Mouse (Mus musculus): ENCODE results near the gene Pip4p1.
"Not testable (repeated sequence)": the region's sequence is repeated elsewhere in the genome, so short reads cannot be mapped to it uniquely, and the experiment has no call there.

The Pip4p1 gene

DNA sequence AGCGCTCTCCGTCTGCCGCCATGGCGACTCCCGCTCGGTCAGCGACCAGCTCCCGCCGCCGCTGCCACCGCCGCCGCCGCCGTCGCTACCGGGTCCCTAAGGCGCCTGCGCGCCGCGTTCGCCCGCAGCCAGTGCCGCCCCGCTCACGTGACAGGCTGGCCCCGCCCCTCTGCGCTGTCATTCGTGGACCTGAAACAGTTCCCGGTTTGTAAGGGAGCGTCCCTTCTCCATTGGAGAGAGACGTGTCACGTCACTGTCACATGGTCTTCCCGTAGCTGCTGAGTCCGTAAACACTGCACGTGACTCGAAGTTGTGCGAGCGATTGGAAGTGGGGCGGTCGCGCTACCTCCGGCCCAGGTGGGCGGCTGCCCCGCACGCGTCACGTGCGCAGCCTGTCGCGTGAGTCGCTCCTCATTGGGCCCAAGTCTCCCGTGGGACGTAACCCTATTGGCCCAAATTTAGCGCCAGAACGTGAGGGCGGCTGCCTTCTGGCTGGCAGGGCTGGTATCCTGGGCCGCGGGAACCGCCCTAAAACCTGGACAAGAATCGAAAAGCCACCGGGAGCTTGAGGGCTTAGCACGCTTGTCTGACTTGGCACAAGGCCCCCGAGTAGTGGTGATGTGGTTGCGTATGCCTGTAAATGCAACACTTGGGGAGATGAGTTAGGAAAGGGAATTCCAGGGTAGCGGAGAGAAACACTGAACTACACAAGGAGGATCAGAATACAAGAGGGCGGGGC is at the start of gene Pip4p1, which contains the start of gene Pnp:
Gene Pip4p1, minus strand, starts transcription at position 103 of the 739 bp plus-strand sequence.
Gene Pnp, plus strand, starts transcription at position 329 of the 739 bp plus-strand sequence.
- peak; percentile 99 for DNase-seq (ENCODE audit: low spot score)

DNA sequence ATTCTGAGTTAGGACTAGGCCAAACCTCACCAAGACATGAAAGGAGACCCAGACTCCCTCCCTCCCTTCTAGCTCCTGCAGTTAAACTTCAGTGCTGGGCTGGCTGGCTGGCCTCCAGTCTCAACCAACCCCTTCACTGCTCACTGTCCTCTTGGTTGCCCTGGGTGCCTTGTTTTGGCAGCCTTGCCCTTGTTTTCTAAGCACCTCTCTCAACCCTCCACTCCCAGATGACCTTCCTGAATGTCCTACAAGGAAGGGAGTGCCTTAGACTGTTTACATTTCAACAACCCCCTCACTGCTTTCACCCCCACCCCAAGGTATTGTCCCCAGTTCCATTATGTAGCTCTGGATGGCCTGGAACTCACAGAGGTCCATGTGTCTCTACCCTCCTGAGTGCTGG is 49.0 kb upstream of the Pip4p1 start:
- DNase-seq (ENCODE audit: low spot score) = no peak

DNA sequence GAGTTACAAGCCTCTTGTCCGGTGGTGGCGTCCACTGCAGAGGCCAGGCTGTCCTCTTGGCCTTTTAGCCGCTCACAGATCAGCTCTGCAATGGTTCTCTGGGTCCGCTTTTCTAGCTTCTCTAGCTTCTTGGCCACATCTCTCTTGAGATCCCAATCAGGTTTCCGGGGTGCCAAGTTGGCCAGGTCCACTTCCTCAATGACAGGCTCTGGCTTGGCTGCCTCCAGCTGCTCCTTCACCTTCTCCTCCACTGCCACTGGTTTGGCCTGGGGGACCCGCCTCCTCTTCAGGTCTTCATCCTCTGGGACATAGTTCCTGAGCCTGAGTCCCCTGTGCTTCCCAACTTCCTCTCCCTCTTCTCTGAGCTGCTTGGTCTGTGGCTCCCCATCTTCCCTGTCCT is 47.8 kb upstream of the Pip4p1 start:
- not testable (repeated sequence) for DNase-seq (ENCODE audit: low spot score)

DNA sequence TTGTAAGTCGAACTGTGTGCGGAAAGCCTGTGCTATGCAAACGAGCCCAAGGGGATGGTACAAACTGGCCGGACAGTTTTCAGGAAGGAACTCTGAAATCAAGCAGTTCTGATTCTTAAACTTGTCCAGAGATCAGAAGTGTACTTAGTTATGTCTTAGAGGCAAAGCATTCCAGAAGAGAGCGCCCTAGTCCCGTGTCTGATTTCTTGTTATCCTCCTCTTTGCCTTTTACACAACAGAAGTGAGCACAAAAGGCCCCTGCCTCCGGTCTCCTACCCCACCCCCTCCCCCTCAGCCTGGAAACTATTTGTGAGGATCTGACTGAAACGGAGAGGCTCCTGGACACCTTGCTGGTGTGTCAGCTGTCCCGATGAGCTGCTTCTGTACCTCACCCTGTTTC is 46.0 kb upstream of the Pip4p1 start:
- DNase-seq (ENCODE audit: low spot score) = no peak

DNA sequence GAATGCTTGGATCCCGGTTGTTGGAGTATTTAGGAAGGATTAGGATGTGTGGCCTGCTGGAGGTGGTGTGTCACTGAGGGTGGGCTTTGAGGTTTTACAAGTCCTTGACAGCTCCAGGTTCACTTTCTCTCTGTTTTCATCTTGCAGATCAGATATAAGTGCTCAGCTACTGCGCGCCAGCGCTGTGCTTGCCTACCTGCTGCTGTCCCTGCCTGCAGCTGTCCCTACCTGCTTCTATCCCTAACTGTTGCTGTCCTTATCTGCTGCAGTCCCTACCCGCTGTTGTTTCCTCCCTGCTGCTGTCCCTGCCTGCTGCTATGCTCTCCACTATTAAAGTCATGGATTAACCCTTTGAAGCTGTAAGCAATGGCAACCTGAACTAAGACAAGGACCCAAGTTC is 44.3 kb upstream of the Pip4p1 start:
- no peak for DNase-seq (ENCODE audit: low spot score)

DNA sequence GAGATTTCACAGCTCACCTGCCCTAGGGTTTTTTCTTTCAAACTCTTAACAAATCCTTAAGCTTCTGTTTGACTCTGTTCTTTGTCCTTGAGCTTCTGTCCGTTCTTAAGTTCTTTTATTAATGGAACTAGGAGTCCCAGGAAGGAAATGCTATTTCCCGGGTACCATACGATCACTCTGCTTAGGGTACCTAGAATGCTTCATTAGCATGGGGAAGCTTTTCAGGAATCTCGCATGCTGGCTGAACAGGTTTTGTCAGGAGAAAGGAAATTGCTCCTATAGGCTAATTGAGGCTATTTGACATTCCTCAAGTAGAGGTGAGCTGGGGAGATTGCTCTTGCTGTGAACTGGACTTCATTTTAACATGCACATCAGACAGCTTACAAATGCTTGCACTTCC is 43.0 kb upstream of the Pip4p1 start:
- DNase-seq (ENCODE audit: low spot score) = no peak

DNA sequence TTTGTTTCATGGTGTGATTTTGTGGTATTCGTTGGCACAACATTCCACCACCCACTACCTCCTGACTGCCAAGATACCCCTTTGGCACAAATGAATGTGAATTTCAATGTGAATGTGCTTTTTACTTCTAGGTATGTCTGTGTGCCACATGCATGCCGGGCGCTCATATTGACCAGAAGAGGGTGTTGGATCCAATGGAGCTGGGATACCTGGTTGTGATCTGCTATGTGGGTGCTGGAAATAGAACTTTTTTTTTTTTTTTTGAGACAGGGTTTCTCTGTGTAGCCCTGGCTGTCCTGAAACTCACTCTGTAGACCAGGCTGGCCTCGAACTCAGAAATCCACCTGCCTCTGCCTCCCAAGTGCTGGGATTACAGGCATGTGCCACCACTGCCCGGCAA is 42.4 kb upstream of the Pip4p1 start:
- DNase-seq (ENCODE audit: low spot score) = not testable (repeated sequence)

DNA sequence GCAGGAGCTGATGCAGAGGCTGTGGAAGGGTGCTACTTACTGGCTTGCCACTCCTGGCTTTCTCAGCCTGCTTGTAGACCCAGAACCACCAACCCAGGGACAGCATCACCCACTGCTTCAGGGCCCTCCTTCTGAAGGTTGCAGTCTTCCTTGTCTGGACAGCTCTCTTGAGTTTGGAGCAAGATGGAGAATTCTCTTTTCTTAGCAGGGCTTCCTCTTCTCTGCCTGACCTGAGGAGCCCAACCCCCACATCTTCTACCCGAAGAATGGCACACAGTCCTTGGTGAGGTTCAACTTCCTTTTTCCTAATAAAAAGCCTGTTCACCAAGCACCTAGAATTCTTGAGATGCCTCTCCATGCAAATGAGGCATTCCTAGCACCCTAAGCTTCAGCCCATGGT is 40.2 kb upstream of the Pip4p1 start:
- DNase-seq (ENCODE audit: low spot score) = no peak

DNA sequence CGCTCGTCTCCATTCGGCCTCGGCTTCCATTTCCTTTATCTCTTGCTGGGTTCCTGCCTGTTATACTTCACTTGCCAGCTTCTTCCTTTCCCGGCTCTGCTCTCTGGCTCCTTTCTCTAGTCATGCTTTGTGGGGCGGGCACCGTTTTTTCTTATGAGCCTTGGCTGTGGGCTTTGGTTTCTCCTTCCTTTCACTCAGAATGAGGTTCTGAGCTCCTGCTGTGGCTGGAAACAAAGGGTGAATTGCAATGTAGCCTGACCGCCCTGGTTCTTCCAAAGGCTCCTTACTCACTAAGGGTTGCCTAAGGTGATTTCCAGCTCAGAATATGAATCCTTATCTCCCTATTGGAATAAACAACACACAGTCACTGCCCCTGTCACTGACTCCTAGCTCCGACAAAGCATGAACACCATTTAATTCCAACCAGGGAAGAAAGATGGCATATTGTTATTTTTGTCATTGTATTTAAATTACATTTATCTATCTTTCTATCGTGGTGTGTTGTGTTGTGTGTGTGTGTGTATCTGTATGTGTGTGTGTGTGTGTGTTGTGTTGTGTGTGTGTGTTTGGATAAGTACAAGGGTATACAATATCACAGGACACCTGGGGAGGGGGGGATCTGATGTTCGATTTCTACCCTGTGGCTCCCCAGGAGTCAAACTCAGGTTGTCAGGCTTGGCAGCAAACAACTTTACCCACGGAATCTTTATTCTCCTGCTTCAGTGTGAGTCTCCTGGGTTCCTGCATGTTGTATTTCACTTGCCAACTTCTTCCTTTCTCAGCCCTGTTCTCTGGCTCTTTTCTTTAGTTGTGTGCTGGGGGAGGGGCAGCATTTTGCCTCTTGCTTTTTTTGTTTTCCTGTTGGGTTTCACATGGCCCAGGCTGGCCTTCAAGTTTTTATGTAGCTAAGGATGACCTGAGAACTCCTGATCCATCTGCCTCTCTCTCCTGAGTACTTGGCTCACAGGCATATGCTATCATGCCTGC is 39.2 kb upstream of the Pip4p1 start:
- DNase-seq (ENCODE audit: low spot score) = no peak

DNA sequence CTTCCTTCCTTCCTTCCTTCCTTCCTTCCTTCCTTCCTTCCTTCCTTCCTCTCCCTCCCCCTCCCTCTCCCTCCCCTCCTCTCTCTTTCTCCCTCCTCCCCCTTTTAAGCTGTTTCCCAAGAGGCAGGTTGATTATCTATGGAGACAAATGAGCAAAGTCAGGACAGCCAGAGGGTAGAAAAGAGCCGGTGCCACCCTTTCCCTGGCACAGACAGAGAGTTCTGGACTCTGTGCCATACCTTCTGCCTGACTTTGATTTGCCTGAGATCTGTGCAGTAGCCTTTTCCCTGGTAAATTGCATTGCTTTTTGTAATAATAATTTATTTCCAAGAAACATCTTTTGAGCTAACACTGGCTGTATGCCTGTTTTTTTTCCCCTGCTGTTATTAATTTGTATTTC is 38.4 kb upstream of the Pip4p1 start:
- DNase-seq (ENCODE audit: low spot score) = no peak

DNA sequence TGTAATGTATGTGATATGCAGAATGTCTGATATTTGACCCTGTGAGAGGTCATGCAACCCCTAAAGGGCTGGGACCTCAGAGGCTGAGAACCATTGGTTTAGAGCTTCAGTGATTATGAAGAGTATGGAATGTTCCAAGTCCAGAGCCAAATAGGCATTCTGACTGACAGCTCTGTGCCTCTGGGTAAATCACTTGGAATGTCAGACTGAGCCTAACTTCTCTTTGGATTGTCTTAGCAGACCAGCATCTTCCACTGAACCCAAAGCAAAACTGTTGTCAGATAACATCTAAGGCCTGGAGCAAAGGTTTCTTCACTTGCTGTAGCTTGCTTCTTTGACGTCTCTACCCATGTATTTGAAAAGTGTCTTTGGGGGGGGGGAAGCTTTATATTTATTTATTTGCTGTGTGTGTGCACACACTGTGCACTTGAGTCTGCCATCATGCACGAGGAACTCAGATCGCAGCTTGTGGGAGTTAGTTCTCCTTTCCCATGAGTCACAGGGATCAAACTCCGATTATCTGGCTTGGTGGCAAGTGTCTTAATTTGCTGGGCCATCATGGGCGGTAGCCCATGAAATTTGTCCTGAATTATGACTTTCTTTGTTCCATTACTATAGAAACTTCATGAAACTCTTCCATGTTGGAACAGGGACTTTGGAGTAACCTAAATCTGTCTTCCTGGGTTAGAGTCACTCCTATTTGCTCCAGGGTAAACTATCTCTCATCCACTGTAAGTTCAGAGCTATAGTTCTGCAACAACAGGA is 37.7 kb upstream of the Pip4p1 start:
- no peak for DNase-seq (ENCODE audit: low spot score)

DNA sequence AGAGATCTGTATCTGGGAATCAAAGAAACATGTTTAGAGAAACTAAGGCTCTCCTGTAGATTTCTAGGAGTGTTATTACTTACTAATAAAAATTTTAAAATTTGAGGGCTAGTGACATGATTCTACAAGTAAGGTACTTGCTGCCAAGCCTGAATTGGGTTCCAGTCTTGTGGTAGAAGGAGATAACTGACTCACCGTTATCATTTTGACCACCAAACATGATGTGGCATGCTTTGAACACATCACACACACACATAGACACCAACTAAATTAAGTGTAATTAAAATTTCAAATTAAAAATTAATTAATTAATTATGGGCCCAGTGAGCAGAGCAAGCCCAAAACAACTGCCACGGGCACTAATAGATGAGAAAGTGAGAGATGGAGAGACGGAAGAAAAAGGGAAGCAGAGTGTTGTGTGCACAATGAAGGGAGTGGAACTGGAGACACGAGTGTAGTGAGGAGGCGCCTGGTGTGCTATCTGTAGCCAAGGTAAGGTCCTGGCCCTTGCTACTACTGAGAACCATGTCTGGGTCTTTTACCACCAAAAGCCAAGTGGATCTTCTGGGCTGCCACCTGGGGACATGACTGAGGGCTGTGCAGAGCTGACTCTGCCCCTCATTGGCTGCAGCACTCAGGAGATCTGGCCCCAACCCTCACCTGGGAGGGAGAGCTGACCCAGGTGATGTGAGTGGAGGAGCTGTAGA is 27.8 kb upstream of the Pip4p1 start:
- DNase-seq (ENCODE audit: low spot score) = not testable (repeated sequence)

DNA sequence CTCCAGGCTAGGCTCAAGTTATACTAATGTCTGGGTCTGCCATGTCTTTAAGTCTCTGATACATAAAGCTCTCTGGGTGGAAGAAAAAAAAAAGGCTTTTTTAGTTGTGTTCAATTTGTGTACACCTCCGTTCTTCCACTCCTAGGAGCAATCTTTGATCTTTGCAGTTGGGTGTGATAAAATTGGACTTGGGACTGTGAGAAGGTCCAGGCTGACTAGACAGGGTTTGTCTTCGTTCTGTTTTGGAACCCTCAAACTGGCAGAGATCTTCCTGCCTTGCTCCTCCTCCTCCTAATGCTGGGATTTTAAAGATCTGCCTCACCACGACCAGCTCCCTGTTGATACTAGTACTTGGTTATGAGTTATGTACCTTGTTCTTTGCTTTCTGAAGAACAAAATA is 26.5 kb upstream of the Pip4p1 start:
- not testable (repeated sequence) for DNase-seq (ENCODE audit: low spot score)

DNA sequence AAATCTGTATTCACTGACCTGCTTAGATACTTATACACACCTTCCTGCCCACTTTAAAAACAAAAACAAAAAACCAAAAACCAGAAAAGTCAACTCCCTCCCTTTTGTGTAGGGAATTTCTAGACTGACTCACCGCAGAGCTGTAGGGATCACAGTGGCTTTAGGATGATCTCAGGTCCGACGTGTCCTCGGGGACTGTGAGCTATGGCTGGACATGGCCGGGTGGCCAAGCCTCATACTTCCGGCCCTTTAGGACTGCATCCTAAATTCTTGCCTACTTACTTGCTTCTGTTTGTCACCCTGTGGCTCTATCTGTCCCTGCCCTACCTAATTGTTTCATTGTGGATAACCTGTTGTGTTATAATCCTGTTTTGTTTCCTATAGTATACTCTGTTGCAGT is 26.1 kb upstream of the Pip4p1 start:
- DNase-seq (ENCODE audit: low spot score) = not testable (repeated sequence)

DNA sequence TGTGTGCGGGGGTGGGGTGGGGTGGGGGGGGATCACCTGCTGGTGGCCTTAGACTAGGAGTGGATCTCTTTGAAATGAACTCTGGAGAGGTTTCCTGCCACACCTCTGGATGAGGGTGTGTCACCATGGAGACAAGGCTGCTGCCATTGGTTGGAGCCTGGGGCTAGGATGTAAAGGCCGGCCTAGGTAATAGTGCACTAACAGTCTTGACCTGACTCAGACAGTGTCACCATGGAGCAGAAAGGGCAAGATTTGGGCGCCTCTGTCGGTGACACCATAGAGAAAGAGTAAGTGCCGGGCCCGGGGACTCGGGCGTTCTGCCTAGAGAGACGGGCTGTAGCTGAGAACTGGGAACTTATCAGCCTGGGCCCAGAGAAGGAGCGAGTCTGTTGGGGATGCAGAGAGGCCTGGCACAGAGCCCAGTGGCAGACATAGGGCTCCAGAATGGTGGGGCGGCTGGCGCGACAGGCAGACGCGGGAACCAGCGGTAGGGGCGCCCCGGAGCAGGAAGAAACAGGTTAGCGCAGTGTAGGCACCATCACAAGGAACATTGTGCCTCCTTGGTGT is 25.4 kb upstream of the Pip4p1 start, which contains the start of gene Pnp2:
Gene Pnp2, plus strand, starts transcription at position 51 of the 567 bp plus-strand sequence.
- DNase-seq (ENCODE audit: low spot score) = not testable (repeated sequence)

DNA sequence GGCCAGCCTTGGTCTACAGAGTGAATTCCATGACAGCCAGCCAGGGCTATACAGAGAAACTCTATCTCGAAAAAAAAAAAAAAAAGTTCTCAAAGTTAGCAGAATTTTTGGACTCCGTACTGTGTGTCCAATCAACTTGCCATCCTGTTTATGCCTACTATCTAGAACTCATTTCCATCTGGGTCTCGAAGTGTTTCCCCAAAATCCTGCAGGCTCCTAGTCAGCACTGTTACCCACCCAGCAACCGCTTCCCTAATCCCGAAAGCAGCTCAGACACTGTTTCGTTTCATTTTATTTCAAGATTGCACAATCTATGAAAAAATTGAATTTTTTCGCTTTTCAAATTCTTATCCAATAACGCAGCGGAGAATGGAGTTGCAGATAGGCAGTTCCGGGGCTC is 24.8 kb upstream of the Pip4p1 start:
- no peak for DNase-seq (ENCODE audit: low spot score)

DNA sequence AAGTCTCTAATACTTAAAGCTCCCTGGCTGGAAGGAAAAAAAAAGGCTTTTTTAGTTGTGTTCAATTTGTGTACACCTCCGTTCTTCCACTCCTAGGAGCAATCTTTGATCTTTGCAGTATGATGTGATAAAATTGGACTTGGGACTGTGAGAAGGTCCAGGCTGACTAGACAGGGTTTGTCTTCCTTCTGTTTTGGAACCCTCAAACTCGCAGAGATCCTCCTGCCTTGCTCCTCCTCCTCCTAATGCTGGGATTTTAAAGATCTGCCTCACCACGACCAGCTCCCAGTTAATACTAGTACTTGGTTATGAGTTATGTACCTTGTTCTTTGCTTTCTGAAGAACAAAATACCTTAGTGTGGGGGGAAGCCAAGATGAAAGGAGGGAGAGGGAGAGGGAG is 14.9 kb upstream of the Pip4p1 start:
- DNase-seq (ENCODE audit: low spot score) = not testable (repeated sequence)

DNA sequence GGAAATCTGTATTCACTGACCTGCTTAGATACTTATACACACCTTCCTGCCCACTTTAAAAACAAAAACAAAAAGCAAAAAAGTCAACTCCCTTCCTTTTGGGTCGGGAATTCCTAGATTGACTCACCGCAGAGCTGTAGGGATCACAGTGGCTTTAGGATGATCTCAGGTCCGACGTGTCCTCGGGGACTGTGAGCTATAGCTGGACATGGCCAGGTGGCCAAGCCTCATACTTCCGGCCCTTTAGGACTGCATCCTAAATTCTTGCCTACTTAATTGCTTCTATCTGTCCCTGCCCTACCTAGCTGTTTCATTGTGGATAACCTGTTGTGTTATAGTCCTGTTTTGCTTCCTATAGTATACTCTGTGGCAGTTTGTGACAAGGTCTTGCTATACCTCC is 14.4 kb upstream of the Pip4p1 start:
- not testable (repeated sequence) for DNase-seq (ENCODE audit: low spot score)

DNA sequence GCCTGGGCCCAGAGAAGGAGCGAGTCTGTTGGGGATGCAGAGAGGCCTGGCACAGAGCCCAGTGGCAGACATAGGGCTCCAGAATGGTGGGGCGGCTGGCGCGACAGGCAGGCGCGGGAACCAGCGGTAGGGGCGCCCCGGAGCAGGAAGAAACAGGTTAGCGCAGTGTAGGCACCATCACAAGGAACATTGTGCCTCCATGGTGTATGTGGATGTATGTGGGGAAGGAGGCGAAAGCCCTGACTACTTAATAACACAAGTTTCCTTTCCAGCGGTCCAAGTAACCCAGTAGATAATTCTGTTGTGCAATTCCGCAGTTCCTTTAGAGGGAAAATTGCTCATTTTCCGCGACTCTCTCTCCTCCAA is 14.0 kb upstream of the Pip4p1 start:
- not testable (repeated sequence) for DNase-seq (ENCODE audit: low spot score)

DNA sequence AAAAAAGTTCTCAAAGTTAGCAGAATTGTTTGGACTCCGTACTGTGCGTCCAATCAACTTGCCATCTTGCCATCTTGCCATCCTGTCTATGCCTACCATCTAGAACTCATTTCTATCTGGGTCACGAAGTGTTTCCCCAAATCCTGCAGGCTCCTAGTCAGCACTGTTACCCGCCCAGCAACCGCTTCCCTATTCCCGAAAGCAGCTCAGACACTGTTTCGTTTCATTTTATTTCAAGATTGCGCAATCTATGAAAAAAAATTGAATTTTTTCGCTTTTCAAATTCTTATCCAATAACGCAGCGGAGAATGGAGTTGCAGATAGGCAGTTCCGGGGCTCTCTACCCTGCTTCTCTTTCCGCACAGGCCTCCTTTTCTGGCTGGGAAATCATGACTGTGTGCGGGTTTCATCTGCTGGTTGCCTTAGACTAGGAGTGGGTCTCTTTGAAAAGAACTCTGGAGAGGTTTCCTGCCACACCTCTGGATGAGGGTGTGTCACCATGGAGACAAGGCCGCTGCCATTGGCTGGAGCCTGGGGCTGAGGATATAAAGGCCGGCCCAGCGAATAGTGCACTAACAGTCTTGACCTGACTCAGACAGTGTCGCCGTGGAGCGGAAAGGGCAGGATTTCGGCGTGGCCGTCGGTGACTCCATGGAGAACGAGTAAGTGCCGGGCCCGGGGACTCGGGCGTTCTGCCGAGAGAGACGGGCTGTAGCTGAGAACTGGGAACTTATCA is 13.4 kb upstream of the Pip4p1 start, which contains the start of gene Gm49342:
Gene Gm49342, plus strand, starts transcription at position 586 of the 736 bp plus-strand sequence.
- DNase-seq (ENCODE audit: low spot score) = peak; percentile 94
